Mouse (Mus musculus) yolk sac, embryonic 10.5 days (tissue): ENCODE data around the gene Dsp.
A peak's percentile ranks its signal among the peaks of the same experiment; 100 is the strongest.

Source experiments
- DNase-seq: peaks from one replicate; pipeline ENCODE4 v3.0.0-alpha.2; 2017; ENCODE audit warnings: low spot score

Gene Dsp

GRCm38 (mm10) chr13:38193406-38193805, 42.3 kb downstream of the Dsp start:
- peak; percentile 65 for DNase-seq

GRCm38 (mm10) chr13:38201413-38201812, 50.3 kb downstream of the Dsp start:
- no peak for DNase-seq

GRCm38 (mm10) chr13:38204171-38204570, 53.1 kb downstream of the Dsp start:
- DNase-seq, result no peak

- peak; percentile 90 for DNase-seq
Observed at GRCm38 (mm10) chr13:38204702-38205482, 53.8 kb downstream of the Dsp start, which contains the start of gene Snrnp48. TSS of gene Snrnp48 (plus strand) at chr13:38204938.

- DNase-seq, result no peak
Observed at GRCm38 (mm10) chr13:38211122-38211521, 60.0 kb downstream of the Dsp start.

GRCm38 (mm10) chr13:38218686-38219085, 67.6 kb downstream of the Dsp start:
- no peak for DNase-seq

- no peak for DNase-seq
Observed at GRCm38 (mm10) chr13:38220331-38220730, 69.2 kb downstream of the Dsp start.

GRCm38 (mm10) chr13:38230177-38230821, 79.2 kb downstream of the Dsp start:
- no peak for DNase-seq

- no peak for DNase-seq
Observed at GRCm38 (mm10) chr13:38232411-38232810, 81.3 kb downstream of the Dsp start.

- DNase-seq, result no peak
Observed at GRCm38 (mm10) chr13:38232856-38233625, 81.9 kb downstream of the Dsp start.

- DNase-seq, result no peak
Observed at GRCm38 (mm10) chr13:38234651-38235050, 83.6 kb downstream of the Dsp start.

GRCm38 (mm10) chr13:38235370-38235769, 84.3 kb downstream of the Dsp start:
- DNase-seq, result no peak

GRCm38 (mm10) chr13:38248151-38248550, 97.1 kb downstream of the Dsp start:
- DNase-seq, result no peak
